Comparison of ENCODE assay signal across 25 mouse cellular contexts in the genomic region with DNA sequence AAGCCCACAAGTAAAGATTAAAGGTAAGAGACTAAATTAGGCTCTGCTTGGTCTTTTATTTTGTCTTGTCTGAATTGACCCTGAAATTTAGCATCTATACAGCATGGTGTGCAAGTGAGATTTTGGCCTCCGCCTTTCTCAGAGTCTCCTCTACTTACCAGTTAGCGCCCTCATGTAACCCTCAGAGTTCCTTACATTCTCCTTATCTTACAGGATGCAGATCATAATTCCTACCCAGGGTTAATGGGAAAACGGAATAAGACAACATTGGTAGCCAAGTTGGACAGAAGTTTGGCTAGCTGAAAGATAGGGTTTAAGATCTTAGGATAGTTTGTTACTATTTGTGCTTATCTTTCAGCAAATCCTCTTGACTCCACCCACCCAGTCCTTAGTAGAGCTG. TPM values are rescaled to one million over a fixed set of nuclear protein-coding genes. Genes with fewer than 3 reads are reported as not detected.
"Had no signal": no experiment of that assay in that cellular context is flagged by ENCODE, and none has a peak within 500 bp of the region (broad histone marks: within the 10 kb centered on the region; RNA-seq: fewer than 3 reads in every experiment).

No protein-coding gene starts in this region.

- H3K9me3 ChIP-seq: embryonic facial prominence, embryonic 10.5 days; embryonic facial prominence, embryonic 12.5 days; embryonic facial prominence, embryonic 13.5 days; embryonic facial prominence, embryonic 15.5 days; forebrain, embryonic 10.5 days; forebrain, embryonic 12.5 days; forebrain, embryonic 13.5 days; forebrain, embryonic 15.5 days had no signal

- H3K27ac ChIP-seq: embryonic facial prominence, embryonic 10.5 days; embryonic facial prominence, embryonic 12.5 days; embryonic facial prominence, embryonic 13.5 days; embryonic facial prominence, embryonic 15.5 days; forebrain, embryonic 12.5 days; forebrain, embryonic 13.5 days; forebrain, embryonic 15.5 days; gastrocnemius, adult 2 months; heart, adult 2 months had no signal

- H3K4me3 ChIP-seq: embryonic facial prominence, embryonic 10.5 days; embryonic facial prominence, embryonic 12.5 days; embryonic facial prominence, embryonic 13.5 days; embryonic facial prominence, embryonic 15.5 days; erythroblast, embryonic 14.5 days; forebrain, embryonic 10.5 days; forebrain, embryonic 12.5 days; forebrain, embryonic 13.5 days; forebrain, embryonic 15.5 days; gastrocnemius, adult 2 months; heart, adult 2 months had no signal

- H3K4me2 ChIP-seq: embryonic facial prominence, embryonic 12.5 days; embryonic facial prominence, embryonic 13.5 days; embryonic facial prominence, embryonic 15.5 days; forebrain, embryonic 12.5 days; forebrain, embryonic 13.5 days; forebrain, embryonic 15.5 days had no signal

- H3K9ac ChIP-seq: embryonic facial prominence, embryonic 12.5 days; embryonic facial prominence, embryonic 13.5 days; embryonic facial prominence, embryonic 15.5 days; forebrain, embryonic 12.5 days; forebrain, embryonic 13.5 days; forebrain, embryonic 15.5 days; forebrain, postnatal 0 days had no signal

- H3K36me3 ChIP-seq: embryonic facial prominence, embryonic 10.5 days; embryonic facial prominence, embryonic 12.5 days; embryonic facial prominence, embryonic 13.5 days; embryonic facial prominence, embryonic 15.5 days; forebrain, embryonic 10.5 days; forebrain, embryonic 12.5 days; forebrain, embryonic 15.5 days had no signal

- H3K27me3 ChIP-seq: forebrain, embryonic 13.5 days; forebrain, embryonic 15.5 days had no signal

- ATAC-seq: forebrain, embryonic 13.5 days; forebrain, embryonic 14.5 days; forebrain, embryonic 15.5 days had no signal

- DNase-seq: cerebellum, adult 2 months; cerebellum, adult 8-10 months; cerebellum, adult 9-10 months; cerebellum, adult 9-11 months; cerebellum, postnatal 25 days; cerebellum, postnatal 36 days; forebrain, postnatal 0 days; gastrocnemius, adult 2 months; gastrocnemius, postnatal 10 days; gastrocnemius, postnatal 14 days; gastrocnemius, postnatal 25 days; gastrocnemius, postnatal 36 days; heart, adult 18-20 months; heart, adult 2 months had no signal

RNA-seq across cellular contexts. Expression of a gene that starts 17.1 kb away (rescaled TPM):
- total RNA-seq: granulocyte monocyte progenitor cell, adult 5-6 weeks had no signal
- polyA plus RNA-seq: erythroblast, embryonic 14.5 days had no signal
